Mouse (Mus musculus) cerebellum, adult 9-11 months (tissue): ENCODE measurements around the gene Pex6.
"Not testable (repeated sequence)": the region's sequence is repeated elsewhere in the genome, so short reads cannot be mapped to it uniquely, and the experiment has no call there.

Experiments
- DNase-seq: peaks from one replicate; pipeline ENCODE4 v3.0.0; 2022

The Pex6 gene

DNA sequence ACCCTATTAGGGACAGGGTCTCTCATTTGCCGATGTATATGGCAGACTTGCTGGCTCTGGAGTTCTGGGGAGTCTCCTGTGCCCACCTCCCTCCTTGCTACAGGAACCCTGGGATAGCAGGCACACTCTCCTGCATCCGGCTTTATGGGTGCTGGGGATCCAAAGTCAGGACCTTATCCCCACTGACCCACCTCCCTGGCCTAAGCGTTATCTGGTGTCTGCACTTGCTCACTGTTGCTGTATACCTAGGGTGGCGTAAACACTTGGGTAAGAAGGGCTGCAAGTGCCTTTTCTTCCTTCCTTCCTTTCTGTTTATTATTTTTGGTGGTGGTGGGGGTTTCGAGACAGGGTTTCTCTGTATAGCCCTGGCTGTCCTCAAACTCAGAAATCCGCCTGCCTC lies 30.0 kb downstream of the Pex6 start:
- DNase-seq = no peak

DNA sequence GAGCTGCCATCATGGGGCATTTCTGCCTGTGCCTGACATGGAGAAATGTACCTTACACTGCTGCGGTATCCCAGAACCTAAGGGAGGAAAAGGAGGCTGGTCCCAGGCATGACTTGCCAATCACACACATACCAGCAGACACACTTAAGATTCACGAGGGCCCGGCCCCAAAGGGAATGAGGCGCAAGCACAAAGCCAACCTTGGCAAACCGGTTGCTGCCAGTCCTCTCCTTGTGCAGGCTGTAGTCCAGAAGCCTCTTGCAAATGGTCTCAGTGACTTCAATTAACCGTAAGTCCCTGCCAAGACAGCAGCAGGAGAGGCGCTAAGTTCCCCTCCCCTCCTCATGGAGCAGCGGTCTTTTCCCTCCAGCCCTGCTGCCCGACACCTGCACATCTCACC lies 31.7 kb downstream of the Pex6 start:
- no peak for DNase-seq

DNA sequence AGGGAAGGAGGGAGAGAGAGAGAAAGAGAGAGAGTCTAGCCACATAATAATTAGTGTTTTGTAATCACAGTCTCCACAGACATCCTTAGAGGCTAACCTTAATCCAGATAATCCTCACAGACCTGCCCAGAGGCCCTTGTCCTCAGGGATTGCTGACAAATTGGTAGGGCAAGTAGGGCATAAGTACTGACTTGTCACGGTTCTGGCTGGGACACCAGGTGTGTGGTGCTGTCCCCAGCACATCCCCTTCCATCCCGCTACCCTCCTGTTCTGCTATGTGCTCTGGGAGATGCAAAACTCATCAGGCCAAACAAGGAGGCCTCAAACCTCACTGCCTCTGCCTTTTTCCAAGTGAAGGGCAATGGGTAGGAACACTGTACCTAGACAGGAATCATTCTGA lies 34.2 kb downstream of the Pex6 start:
- DNase-seq = no peak

DNA sequence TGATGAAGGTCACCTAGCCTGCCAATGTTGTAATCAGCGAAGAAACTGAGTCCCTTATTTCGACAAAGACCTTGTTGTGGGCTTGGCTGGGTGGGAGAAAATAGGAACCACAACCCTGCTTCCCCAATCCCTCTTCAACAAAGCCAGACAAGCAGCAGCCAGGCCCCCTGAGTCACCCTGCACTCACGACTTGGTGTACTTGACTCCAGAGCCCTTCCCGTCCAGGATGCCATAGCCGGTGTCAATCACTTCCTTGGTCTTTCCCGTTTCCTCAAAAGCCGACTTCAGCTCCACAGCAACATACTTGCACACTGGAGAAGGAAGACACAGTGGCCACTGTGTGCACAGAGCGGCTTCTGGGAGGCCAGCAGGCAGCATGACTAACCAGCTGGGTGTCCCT lies 36.0 kb downstream of the Pex6 start:
- DNase-seq = no peak

DNA sequence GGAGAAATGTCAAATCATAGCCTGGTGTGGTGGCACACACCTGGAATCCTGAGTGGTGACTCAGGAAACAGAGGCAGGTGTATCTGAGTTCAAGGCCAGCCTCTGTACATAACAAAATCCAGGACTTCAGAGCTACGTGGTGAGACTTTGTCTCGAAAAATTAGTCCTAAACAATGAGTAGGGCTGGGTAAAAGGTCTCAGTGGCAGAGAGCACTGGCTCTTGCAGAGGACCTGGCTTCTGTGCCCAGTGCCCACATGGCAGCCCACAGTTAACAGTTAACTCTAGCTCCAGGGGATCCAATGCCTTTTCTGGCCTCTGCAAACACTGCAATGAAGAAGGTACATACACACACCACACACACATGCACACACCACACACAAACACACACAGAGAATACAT lies 36.5 kb downstream of the Pex6 start:
- DNase-seq = no peak

DNA sequence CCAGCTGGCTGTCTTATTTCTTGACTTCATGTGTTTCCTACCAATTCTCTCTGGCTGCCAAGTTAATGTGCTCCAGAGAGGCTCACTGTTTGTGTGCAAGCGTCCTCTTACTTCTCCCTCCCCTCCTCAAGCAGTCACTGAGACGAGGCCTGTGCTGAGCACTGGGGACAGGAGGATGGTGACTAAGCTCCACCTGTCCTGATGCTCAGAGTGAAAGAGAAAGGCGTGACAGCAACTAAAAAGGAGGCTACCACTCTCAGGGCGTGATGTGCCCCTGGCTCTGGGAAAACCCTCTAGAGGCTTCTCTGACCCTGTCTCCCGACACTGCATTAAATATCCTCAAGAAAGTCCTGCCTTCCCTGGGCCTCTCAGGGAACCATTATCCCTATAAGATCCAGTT lies 38.0 kb downstream of the Pex6 start:
- no peak for DNase-seq

DNA sequence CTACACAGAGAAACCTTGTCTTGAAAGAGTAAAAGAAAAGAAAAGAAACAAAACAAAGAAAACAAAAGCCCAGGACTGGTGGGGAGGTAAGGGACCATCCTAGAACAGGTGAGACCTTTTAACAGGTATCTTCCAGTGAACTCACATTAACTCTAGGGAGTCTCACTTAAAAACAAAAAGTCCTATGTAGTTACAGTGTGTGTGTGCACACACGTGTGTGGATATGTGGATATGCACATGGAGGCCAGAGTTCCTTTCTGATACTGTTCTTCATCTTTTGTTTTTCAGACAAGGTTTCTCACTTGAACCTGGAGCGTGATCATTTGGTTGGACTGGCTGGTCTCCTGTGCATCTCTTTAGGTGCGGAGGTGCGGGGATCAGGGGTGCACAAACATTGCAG lies 39.3 kb downstream of the Pex6 start:
- DNase-seq = no peak

DNA sequence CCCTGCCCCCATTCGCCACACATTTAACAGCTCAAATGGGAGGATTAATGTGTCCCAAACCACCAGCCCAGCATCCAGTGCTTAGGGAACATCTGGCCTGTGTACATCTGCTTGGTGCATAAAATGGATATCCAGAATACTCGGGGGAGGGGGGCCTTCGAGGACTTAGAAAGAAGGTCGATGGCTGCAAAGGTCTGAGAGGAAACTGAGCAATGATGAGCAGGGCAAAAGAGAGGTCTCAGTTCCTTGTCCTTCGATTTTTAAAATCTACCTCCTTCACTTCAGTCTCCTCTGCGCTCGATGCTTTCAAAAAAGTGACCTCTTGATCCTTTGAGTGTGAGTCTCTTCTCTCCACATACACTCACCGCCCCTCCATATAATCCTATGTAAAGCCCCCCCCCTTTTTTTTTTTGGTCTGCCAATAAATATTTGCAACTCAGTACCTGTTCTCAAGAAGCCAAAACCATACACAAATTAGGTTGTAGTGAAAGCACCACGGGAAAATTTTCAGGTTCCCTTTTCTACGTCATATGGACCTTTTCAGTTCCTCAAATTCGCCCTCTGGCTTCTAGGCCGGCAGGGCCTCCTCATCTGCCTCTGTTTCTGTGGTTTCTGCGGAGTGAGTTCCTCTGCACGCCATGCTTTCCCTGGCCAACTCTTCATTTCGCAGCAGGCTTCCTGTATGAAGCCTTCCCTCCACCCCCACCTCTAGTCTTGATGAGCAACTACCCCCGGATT lies 40.0 kb downstream of the Pex6 start:
- no peak for DNase-seq

DNA sequence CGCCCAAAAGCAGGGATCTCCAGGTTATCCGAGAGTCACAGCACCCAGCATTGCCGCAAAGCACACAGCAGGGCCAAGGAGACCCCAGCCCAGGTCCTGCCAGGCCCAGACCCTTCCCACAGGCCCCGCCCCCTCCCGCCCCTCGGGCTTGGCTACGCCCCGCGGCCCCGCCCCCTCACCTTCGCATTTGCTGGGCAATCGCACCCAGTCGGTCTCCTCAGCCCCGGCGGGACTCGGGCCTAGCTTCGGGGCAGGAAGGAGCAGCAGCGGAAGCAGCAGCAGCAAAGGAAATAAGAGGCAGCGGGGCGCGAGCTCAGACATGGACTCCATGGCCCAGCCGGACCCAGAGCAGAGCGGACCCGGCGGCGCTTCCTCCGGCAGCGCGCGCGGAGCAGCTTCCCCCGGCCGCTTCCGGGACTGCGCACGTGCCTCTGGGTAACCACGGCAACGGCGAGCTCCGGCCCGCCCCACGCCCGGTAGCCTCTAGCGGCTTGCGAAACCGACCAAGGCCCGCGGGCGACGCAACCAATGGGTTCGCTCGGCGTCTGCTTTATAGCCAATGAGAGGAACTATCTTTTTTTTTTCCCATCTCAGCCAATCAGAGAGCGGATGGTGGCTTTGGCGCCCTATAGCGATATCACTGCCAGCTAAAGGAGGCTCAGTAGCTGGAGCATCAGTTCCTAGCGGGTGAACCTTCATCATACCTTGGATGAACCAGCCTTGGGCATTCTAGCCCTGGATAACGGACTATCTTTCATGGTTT lies 40.7 kb downstream of the Pex6 start, which contains the start of gene Cnpy3:
TSS of gene Cnpy3 (minus strand) at position 421 of the 763 bp plus-strand sequence.
- peak; percentile 99 for DNase-seq

DNA sequence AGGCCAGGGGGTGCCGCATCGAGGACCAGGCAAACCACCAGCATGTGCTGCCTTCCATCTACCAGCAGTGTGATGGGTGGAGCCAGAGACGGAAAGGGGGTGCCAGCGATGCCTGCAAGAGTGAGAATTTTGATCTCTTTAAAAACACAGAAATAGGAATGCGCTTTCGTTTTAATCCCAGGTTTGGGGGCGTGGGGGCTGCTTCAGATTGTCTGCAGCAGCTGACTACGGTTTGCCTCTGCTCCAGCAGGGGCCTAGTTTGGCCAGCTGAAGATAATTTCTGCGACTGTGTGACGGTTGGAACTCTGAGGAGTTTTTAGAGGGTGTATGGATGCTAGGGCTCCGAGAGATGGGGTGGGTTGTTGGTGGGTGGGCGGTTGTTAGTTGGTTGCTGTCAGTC lies 47.5 kb downstream of the Pex6 start:
- no peak for DNase-seq

DNA sequence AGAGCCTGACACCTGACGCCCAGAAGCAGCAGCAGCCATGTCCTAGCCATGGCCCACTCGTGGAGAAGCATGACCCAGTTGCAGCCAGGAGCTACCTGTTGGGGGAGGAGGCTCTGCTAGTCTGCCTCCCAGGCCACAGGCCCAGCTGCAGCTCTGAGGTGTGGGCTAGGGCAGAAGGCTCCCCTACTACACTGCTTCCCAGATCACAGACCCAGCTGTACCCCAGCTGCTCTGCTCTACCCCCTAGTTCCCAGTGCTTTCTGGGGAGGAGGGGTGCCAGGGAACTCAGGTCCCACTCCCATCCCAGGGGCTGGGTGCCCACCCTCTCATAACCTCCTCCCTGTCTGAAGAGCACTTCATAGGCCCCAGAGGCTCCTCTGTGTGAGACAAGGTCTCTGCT lies 52.3 kb downstream of the Pex6 start, which contains the start of gene Ptcra:
TSS of gene Ptcra (minus strand) at position 169 of the 400 bp plus-strand sequence.
- DNase-seq = no peak

DNA sequence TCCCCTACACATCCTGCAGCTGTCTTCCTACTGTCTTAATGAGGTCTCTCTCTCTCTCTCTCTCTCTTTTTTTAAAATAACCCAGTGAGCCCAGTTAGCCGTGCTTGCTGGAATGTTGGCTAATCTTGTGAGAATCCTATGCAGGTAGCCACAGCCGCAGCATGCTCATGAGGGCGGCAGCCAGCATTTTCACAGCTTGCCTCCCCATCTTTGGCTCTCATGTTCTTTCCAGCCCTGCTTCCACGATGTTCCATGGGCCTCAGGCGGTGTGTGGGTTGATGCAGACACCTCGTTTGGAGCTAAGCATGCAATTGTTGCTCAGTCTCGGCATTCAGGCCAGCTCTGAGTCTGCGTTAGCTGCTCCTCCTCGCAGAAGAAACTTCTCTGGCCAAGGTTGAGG lies 53.7 kb downstream of the Pex6 start:
- not testable (repeated sequence) for DNase-seq

DNA sequence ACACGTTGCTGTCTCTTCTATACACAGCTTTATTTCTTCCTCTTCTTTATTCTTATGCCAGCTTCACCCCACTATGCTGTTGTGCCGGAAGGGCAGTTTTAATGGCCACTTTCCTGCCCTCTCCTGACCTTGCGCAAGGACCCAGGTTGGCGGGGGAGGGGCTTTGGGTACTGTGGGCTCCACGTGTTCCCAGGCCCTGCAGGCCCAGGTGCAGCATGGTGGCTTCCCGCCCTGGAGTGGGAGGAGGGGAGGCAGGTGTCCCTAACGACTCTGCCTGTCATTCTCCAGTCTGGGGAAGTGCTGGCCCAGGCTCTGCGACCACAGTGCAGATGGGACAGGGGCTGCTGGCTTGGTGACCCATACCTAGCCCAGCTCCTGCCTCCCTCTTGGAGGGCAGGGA lies 56.6 kb downstream of the Pex6 start:
- DNase-seq = no peak

DNA sequence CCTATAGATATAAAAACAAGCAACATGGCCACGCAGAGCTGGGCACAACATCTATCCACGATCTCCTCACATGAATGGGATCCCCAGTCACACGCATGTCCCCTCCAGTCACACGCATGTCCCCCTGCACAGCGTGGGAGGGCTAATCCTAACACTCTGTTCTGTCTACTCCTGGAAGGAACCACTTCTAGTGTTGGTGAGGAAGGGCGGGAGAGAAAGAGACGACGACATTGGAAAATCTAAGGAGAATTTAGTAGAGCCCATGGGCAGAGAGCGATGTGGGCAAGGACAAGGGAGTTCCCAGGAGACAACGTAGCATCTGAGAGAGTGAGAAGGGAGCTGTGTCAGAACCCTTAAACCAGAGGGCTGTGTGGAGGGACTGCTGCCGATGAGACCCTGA lies 59.3 kb downstream of the Pex6 start:
- DNase-seq = no peak

DNA sequence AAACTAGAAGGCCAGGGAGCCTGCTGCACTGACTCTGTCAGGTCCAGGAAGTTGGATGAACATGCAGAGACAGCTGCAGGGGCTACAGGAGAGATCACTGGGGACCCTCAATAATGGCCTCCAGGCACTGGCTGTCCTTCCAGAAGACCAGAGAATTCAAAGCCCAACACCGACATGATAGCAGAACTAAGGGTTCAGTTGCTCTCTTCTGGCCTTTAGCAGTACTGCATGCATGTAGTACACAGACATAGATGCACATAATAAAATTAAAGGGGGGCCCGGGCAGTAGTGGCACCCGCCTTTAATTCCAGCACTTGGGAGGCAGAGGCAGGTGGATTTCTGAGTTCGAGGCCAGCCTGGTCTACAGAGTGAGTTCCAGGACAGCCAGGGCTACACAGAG lies 59.8 kb downstream of the Pex6 start:
- DNase-seq = no peak

DNA sequence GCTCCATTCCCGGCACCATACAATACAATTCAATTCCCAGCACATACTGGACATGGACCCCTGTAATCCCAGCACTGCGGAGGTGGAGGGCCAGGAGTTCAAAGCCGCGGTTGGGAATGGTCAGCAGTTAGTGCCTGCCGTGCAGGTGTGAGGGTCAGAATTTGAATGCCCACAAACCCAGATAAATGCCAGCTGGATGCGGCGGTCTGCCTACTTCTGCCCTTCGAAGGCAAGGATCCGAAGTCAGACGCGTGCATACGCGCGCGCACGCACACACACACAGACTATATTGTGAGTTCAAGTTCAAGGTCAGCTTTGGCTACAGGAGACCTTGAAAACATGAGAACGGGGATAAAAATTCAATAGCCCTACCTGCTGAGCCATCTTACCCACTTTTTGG lies 60.4 kb downstream of the Pex6 start:
- no peak for DNase-seq

DNA sequence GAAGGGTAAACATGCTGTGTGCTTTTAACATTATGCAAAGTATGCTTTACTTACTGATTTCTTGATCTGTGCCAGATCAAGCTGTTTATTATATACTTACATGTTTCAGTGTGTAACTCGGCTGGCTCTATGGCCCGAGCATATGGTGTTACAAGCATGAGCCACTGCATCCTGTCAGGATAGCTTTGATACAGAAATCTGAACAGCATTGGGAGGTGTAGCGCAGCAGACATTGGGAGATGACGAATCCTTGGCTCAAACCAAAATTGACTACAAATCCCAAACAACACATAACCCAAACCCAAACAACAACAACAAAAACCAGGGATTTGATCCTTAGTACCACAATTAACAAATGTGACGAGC lies 60.8 kb downstream of the Pex6 start:
- DNase-seq = no peak

DNA sequence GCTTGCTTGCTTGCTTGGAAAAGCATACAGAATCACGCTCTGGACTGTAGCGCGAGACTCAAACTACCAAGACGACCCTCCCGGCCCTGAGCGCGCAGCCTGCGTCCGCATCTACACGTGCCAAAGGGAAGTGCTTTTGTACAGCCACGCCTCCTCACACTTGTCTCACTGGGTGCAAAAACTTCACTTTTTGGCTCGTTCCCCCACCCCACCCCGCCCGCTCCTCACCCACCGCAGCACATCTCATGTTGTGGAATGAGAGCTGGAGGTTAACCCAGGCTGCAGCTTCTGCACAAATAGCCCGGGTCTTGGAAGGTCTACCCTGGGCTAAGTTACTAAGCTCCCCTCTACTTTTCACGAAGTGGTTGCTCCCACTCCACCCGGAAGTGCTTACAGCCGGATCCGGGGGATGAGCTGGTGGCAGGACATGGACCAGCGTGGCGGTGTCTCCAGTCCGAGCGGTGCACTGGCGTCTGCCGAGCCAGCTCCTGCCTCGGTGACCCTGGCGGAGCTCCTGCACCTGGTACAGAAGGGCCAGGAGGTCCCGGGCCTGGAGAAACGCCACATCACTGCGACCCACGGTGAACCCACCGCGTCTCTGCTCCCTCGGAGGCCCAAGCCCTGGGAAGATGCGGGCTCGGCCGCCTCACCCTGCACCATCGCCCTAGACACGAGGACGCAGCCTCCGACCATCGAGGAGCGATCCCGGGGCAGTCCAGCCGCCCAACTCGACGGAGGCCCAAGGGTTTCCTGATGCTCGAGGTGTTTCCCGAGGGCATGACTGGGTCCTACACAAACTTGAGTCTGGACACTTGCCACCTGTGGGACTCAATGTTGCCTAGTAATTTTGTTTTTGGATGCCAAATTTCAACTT lies 61.4 kb downstream of the Pex6 start, which contains the start of gene 2310039H08Rik:
TSS of gene 2310039H08Rik (plus strand) at position 232 of the 874 bp plus-strand sequence.
- DNase-seq = peak; percentile 87

DNA sequence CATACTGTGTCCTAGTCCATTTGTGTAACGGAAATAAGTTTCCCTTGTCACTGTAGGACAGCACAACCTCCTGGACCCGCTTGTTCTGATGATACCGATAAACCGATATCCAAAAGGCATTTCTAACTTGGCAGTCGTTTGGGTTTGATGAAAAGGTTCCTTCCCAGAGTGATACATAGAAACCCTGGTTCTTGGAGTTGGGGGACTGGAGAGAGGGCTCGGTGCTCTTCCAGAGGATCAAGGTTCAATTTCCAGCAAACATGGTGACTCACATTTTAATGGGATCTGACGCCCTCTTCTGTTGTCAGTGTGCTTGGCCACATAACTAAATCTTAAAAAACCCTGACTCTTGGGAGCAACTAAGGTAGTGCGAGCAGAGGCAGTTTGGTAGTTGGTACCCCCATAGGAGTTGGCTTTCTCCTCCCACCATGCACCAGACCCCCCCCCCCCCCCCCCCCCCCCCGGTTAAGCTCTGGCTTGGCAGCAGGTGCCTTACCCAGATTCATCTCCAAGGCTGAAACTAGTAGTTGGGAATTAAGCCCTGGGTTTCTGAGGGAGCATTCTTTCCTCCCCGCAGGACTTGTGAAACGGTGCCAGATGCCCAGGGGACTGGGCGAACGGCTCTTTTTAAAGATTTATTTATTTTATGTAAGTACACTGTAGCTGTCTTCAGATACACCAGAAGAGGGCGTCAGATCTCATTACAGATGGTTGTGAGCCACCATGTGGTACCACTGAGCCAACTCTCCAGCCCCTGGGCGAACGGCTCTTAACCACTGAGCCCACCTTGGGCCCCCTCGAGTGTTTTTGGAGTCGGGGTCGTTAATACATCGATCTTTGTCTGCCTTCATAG lies 62.2 kb downstream of the Pex6 start:
- no peak for DNase-seq

DNA sequence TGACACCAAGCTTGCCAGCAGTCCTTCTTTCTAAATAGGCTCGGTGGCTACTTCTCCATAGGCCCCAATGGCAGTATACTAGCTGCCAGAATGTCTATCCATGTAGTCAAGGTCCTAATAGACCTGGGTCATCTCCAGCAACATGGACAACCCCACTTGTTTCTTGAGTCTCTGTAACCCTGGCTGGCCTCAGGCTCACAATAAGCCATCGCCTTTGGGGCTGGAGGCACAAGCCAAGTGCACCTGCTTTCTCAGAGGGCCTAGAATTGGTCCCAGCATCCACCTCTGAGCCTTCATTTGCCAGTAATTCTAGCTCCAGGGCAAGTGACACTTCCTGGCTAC lies 62.8 kb downstream of the Pex6 start:
- DNase-seq = no peak

DNA sequence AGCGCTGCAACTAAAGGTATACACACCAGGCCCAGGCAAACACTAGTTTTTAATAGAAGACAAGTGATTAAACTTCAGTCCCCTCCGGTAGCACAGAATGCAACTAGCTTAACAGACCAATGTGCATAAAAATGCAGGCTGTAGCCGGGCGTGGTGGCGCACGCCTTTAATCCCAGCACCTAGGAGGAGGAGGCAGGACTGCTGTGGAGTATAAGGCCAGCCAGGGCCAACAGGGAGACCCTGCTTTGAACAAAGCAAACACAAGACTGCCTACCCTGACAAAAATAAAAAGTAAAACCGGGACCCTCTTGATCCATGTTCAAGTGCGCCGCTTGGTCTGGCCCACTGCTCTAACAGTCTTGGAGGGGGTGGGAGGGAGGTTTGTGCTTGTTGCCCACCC lies 63.8 kb downstream of the Pex6 start:
- DNase-seq = no peak
